Mouse (Mus musculus) splenic B cell, adult 2 months (primary cell): ENCODE results near the gene Git2.

ENCODE experiments used
- DNase-seq: peaks from one replicate; pipeline ENCODE4 v3.0.0-alpha.2; 2011; ENCODE audit warnings: low read depth, low spot score
- H3K27me3 ChIP-seq: 2 replicates; pipeline ENCODE4 v1.6.1; 2012; ENCODE audit warnings: mild to moderate bottlenecking, low read length, moderate library complexity, mixed read lengths; ENCODE audit not compliant: control insufficient read depth, poor library complexity, insufficient read depth, severe bottlenecking
- H3K36me3 ChIP-seq: 2 replicates; pipeline ENCODE4 v1.6.1; 2012; ENCODE audit warnings: mild to moderate bottlenecking, low read length, moderate library complexity, mixed read lengths; ENCODE audit not compliant: control insufficient read depth, poor library complexity, insufficient read depth, severe bottlenecking

Git2 gene

GRCm38 (mm10) chr5:114685986-114686385 is 89.3 kb downstream of the Git2 start:
- Histone ChIP-seq H3K36me3 (no peaks in the 10 kb centered on the region), H3K27me3 (no peaks in the 10 kb centered on the region)
- DNase-seq = no peak

- no peaks in the 10 kb centered on the region for H3K27me3 ChIP-seq
- no peaks in the 10 kb centered on the region for H3K36me3 ChIP-seq
- DNase-seq = peak; percentile 66
Measured at GRCm38 (mm10) chr5:114681717-114682116, 93.6 kb downstream of the Git2 start.

- Histone ChIP-seq H3K36me3 (no peaks in the 10 kb centered on the region; the same call in none of the 2 replicates), H3K27me3 (no peaks in the 10 kb centered on the region)
- no peak for DNase-seq
Measured at GRCm38 (mm10) chr5:114680676-114681285, 94.5 kb downstream of the Git2 start.

GRCm38 (mm10) chr5:114679841-114680591 is 95.3 kb downstream of the Git2 start:
- Histone ChIP-seq H3K36me3 (no peaks in the 10 kb centered on the region; the same call in none of the 2 replicates), H3K27me3 (no peaks in the 10 kb centered on the region)
- DNase-seq = no peak
